ENCODE assay signal across 9 mouse cellular contexts in genomic region chr1:90896741-90897361, GRCm38 (mm10). TPM values are rescaled to one million over a fixed set of nuclear protein-coding genes. Genes with fewer than 3 reads are reported as not detected.
DNase-seq lines count a peak whose midpoint lies in the region; ATAC-seq lines count a peak whose summit lies in the region.
"Had no signal": no experiment of that assay in that cellular context is flagged by ENCODE, and none has a peak within 500 bp of the region (broad histone marks: within the 10 kb centered on the region; RNA-seq: fewer than 3 reads in every experiment).

No protein-coding gene starts in this region.

- peak; percentile 85 for ATAC-seq in embryonic facial prominence, embryonic 12.5 days (ENCODE audit: insufficient number of reproducible peaks, insufficient read depth, low FRiP score, low TSS enrichment)
- peak; percentile 89 for ATAC-seq in heart, embryonic 14.5 days (ENCODE audit: insufficient number of reproducible peaks, insufficient read depth, low FRiP score, low read depth)
- ATAC-seq in liver, embryonic 11.5 days (replicated peaks; ENCODE audit: low FRiP score) = no peak

- 43% methylated on average over 14 of the region's 14 CpGs for WGBS in embryonic facial prominence, embryonic 12.5 days
- WGBS in heart, embryonic 14.5 days = 46% methylated on average over 14 of the region's 14 CpGs
- WGBS in liver, embryonic 11.5 days = 64% methylated on average over 14 of the region's 14 CpGs

- H3K36me3 ChIP-seq in embryonic facial prominence, embryonic 12.5 days = no peaks in the 10 kb centered on the region
- H3K36me3 ChIP-seq in heart, embryonic 14.5 days (ENCODE audit: control insufficient read depth, insufficient read depth, low read length) = no peaks in the 10 kb centered on the region
- no peaks in the 10 kb centered on the region for H3K36me3 ChIP-seq in liver, embryonic 11.5 days (ENCODE audit: control insufficient read depth, insufficient read depth, low read length)
- H3K36me3 ChIP-seq: liver, embryonic 15.5 days had no signal

- no peak overlapping the region for H3K9ac ChIP-seq in embryonic facial prominence, embryonic 12.5 days
- no peak overlapping the region for H3K9ac ChIP-seq in heart, embryonic 14.5 days (ENCODE audit: low read length)
- no peak overlapping the region for H3K9ac ChIP-seq in liver, embryonic 11.5 days (ENCODE audit: low read depth, low read length)
- H3K9ac ChIP-seq: liver, embryonic 15.5 days had no signal

- H3K4me1 ChIP-seq in embryonic facial prominence, embryonic 12.5 days = peaks cover 9% of the 10 kb centered on the region
- H3K4me1 ChIP-seq in heart, embryonic 14.5 days (ENCODE audit: control insufficient read depth in 2 of 2, insufficient read depth in 2 of 2, low read length in 2 of 2) = peaks cover 3 to 12% of the 10 kb centered on the region in 2 experiments; a peak in 2 of 4 replicates
- H3K4me1 ChIP-seq in liver, embryonic 11.5 days (replicated peaks; ENCODE audit: control insufficient read depth, insufficient read depth, low read length) = no peaks in the 10 kb centered on the region
- H3K4me1 ChIP-seq: liver, embryonic 15.5 days had no signal

- no peaks in the 10 kb centered on the region for H3K27me3 ChIP-seq in embryonic facial prominence, embryonic 12.5 days
- H3K27me3 ChIP-seq in heart, embryonic 14.5 days (ENCODE audit: control insufficient read depth, insufficient read depth, low read length) = no peaks in the 10 kb centered on the region
- no peaks in the 10 kb centered on the region for H3K27me3 ChIP-seq in liver, embryonic 11.5 days (replicated peaks; ENCODE audit: control insufficient read depth, insufficient read depth, low read length)
- H3K27me3 ChIP-seq: liver, embryonic 15.5 days had no signal

- H3K4me3 ChIP-seq in embryonic facial prominence, embryonic 12.5 days = no peak overlapping the region
- H3K4me3 ChIP-seq in heart, embryonic 14.5 days (ENCODE audit: control insufficient read depth in 1 of 2, insufficient read depth in 1 of 2, low read depth in 1 of 2, low read length in 2 of 2) = no peak overlapping the region
- H3K4me3 ChIP-seq in liver, embryonic 11.5 days (ENCODE audit: low read depth, low read length) = no peak overlapping the region
- H3K4me3 ChIP-seq: liver, embryonic 15.5 days had no signal

- no peak overlapping the region for H3K4me2 ChIP-seq in embryonic facial prominence, embryonic 12.5 days (replicated peaks)
- H3K4me2 ChIP-seq in heart, embryonic 14.5 days (ENCODE audit: low read length) = no peak overlapping the region
- no peak overlapping the region for H3K4me2 ChIP-seq in liver, embryonic 11.5 days
- H3K4me2 ChIP-seq: liver, embryonic 15.5 days had no signal

- peak overlapping the region; percentile 54 for H3K27ac ChIP-seq in embryonic facial prominence, embryonic 12.5 days
- H3K27ac ChIP-seq in heart, embryonic 14.5 days (replicated peaks in 1 of 2; ENCODE audit: control insufficient read depth in 1 of 2, insufficient read depth in 1 of 2, low read depth in 2 of 2, low read length in 2 of 2) = peak overlapping the region; percentile 16 to 41; a peak in 2 of 4 replicates
- H3K27ac ChIP-seq in liver, embryonic 11.5 days (ENCODE audit: low read depth, low read length) = no peak overlapping the region
- H3K27ac ChIP-seq: liver, embryonic 15.5 days had no signal

- DNase-seq in right cerebral cortex, postnatal 10 days (ENCODE audit: low spot score in 2 of 2) = peak; percentile 62 to 65
- DNase-seq in right cerebral cortex, postnatal 14 days = no peak
- DNase-seq in kidney, postnatal 10 days = peak; percentile 68
- peak; percentile 74 for DNase-seq in lung, postnatal 14 days
- DNase-seq in B cell, adult 2 months = no peak
- no peak for DNase-seq in liver, embryonic 11.5 days (ENCODE audit: low spot score)

- no peaks in the 10 kb centered on the region for H3K9me3 ChIP-seq in embryonic facial prominence, embryonic 12.5 days
- no peaks in the 10 kb centered on the region for H3K9me3 ChIP-seq in heart, embryonic 14.5 days (ENCODE audit: control insufficient read depth, low read length)
- H3K9me3 ChIP-seq in liver, embryonic 11.5 days (ENCODE audit: control insufficient read depth, low read length) = no peaks in the 10 kb centered on the region
- H3K9me3 ChIP-seq: liver, embryonic 15.5 days had no signal

RNA-seq across cellular contexts. Expression of gene Mlph, which starts 18.0 kb away (rescaled TPM):
- 0.33 and 0.51 TPM in 2 replicates for polyA plus RNA-seq in embryonic facial prominence, embryonic 12.5 days (2016; fragmentation: Nextera tagmentation; extraction: Ambion mirVana)
- polyA plus RNA-seq in heart, embryonic 14.5 days (2014; fragmentation: Nextera tagmentation; extraction: Ambion mirVana) = 0.24 and 0.36 TPM in 2 replicates
- 0.10 TPM in 1 of 2 replicates, not detected in the other for polyA plus RNA-seq in liver, embryonic 11.5 days (2014; fragmentation: Nextera tagmentation; extraction: Ambion mirVana)
- polyA plus RNA-seq: liver, embryonic 15.5 days had no signal

RNA-seq across cellular contexts. Expression of gene Col6a3, which starts 53.1 kb away (rescaled TPM):
- polyA plus RNA-seq in embryonic facial prominence, embryonic 12.5 days (2016; fragmentation: Nextera tagmentation; extraction: Ambion mirVana) = 57.4 and 58.7 TPM in 2 replicates
- 20.2 and 22.0 TPM in 2 replicates for polyA plus RNA-seq in heart, embryonic 14.5 days (2014; fragmentation: Nextera tagmentation; extraction: Ambion mirVana)
- 13.1 and 13.7 TPM in 2 replicates for polyA plus RNA-seq in liver, embryonic 11.5 days (2014; fragmentation: Nextera tagmentation; extraction: Ambion mirVana)

RNA-seq across cellular contexts. Expression of gene Prlh, which starts 56.1 kb away (rescaled TPM):
- not detected in 2 replicates for polyA plus RNA-seq in embryonic facial prominence, embryonic 12.5 days (2016; fragmentation: Nextera tagmentation; extraction: Ambion mirVana)
- not detected in 2 replicates for polyA plus RNA-seq in heart, embryonic 14.5 days (2014; fragmentation: Nextera tagmentation; extraction: Ambion mirVana)
- polyA plus RNA-seq in liver, embryonic 11.5 days (2014; fragmentation: Nextera tagmentation; extraction: Ambion mirVana) = not detected in 2 replicates
- polyA plus RNA-seq: liver, embryonic 15.5 days had no signal

Comparison
In these comparisons a context has a peak if more than half of its experiments do, and no peak if none do; other contexts are left out.
1. DNase-seq: peak in right cerebral cortex, postnatal 10 days (2 of 2), kidney, postnatal 10 days (single experiment) and lung, postnatal 14 days (single experiment); none in right cerebral cortex, postnatal 14 days (single experiment), B cell, adult 2 months (0 of 2) and liver, embryonic 11.5 days (single experiment).